Mouse (Mus musculus) thymus, adult 18-20 months (tissue): Measurements from ENCODE around the gene Ap1m2.
A peak's percentile ranks its signal among the peaks of the same experiment; 100 is the strongest.
"Not testable (repeated sequence)": the region's sequence is repeated elsewhere in the genome, so short reads cannot be mapped to it uniquely, and the experiment has no call there.

Source experiments
- DNase-seq, 2 experiments: peaks; one replicate each; pipeline ENCODE4 v3.0.0; 2022; ENCODE audit warnings: mixed read lengths in 2 of 2

Ap1m2 gene

DNA sequence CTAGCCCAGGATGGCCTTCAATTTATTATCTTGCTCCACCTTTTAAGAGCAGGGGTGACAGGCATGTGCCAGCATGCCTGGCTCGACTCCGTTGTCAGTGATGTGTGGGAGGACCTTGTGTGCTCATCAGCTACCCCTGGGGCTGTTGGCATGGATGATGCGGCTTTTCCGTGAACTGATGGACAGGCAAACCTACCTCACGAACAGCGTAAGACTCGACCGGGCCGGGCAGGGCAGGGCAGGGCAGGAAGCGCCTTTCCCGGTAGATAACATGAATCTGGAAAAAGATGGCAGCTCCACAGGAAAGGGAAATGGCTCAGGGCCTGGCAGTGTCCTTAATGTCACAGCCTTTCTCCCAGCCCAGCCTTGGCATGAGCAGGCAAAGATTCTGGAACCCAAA is 12.1 kb upstream of the Ap1m2 start:
- DNase-seq = no peak

DNA sequence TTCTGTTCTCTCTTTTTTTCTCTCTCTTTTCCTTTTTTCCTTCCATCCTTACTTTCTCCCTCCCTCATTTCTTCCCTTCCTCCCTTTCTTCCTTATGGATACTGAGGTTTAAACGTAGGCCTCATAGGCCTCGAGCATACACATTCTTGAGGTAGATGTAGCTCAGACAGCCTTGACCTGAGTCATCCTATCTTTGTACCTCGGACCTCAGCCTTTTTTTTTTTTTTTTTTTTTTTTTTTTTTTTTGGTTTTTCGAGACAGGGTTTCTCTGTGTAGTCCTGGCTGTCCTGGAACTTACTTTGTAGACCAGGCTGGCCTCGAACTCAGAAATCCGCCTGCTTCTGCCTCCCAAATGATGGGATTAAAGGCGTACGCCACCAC is 10.8 kb upstream of the Ap1m2 start:
- not testable (repeated sequence) for DNase-seq

DNA sequence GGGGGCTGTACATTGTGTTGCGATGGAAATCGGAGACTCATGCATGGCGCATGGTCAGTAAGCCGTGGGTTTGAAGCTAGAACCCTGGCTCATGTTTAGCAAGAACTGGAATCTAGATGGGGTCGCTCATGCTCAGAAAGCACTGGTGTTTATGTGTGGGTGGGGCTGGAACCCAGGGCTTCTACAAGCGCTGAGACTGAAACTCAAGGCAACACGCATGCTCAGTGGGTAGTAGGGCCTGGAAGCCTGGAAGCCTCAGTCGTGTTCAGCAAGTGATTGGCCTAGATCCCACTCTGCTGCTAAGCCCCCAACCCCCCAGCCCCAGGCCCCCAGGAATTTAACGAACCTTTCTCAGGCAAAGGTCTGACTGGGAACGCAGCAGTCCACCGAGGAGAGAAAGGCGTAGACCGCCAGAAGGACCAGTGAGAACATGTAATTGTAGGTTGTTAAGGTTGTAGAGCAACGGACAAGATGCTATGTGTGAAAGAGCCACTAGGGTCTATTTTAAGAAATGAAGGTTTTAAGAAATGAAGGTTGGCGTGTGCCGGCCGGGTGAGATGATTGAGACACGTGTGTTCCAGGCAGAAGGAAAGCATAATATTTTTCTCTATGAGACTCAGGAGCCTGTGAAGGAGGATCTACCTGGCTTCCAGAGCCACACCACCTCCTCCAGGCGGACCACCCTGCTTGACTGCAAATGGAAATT is 10.2 kb upstream of the Ap1m2 start:
- peak in 1 of 2 experiments; percentile 78 for DNase-seq

DNA sequence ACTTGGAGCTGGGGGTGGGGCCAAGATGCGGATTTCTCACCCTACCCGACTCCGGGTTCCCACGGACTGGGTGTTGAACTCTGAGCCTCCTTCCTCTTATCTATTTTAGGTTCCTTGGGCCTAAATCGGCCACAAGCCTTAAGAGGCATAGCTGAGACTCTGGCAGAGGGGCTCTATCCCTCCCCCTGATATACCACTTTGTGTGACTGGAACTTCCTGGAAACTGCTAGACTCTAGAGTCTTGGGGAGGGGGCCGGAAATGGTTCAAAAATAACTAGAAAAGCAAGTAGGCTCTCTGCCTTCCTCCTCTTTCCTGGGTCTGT is 9.3 kb upstream of the Ap1m2 start:
- DNase-seq = peak; percentile 46 to 76

DNA sequence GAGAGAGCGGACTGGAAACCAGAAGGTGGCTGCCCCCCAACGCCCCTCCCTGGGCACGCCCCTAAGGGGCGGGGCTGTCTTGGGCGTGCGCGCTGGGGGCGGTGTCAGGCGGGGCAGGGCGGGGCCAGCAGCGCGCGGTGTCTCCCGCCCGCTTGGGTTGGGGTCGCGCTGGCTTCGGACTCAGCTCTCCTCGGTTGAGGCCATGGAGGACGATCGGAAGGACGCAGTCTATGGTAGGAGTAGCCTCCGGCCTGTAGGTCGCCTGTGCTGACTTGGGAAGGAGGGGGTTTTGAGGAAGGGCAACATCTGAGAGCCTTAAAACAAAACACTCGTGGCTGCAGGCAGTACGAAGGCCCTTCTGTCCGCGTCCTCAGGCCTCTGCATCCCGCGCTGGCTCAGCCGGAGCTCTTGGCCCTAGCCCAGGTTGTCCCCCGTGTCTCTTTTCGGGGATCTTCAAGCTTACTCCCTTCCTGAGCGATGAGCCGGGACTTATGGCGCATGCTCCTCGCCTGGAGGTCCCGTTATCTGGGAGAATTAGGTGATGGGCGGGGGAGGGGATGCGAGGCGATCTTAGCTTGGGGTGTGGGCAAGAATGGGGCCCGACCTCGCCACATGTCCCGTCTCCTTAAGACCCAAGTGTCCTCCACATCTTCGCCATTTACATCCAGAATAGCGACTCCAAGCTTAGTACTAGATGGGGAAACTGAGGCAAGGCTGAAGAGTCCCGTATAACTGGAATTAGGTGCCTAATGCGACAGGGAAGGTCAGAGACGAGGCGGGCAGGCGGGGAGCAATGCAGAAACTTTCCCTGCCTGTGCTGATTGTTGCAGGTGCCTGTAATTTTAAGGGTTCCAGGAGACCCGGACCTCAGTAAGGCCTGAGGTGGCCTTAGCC is 8.7 kb upstream of the Ap1m2 start, which contains the start of gene Slc44a2:
Slc44a2 (plus strand) TSS at position 80 of the 894 bp plus-strand sequence.
- peak; percentile 79 to 82 for DNase-seq

DNA sequence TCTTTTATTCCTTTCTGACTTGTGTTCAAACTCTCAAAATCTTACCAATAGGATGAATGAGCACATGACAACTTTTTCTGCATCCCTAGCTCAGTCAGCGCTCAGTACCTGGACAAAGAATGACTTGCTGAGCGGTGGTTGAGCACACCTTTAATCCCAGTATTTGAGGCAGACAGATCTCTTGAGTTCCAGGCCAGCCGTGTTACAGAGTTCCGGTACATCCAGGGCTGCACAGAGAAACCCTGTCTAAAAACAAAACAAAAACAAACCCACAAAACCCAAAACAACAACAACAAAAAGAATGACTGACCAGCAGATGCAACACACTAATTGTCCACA is 8.1 kb upstream of the Ap1m2 start:
- DNase-seq = no peak

DNA sequence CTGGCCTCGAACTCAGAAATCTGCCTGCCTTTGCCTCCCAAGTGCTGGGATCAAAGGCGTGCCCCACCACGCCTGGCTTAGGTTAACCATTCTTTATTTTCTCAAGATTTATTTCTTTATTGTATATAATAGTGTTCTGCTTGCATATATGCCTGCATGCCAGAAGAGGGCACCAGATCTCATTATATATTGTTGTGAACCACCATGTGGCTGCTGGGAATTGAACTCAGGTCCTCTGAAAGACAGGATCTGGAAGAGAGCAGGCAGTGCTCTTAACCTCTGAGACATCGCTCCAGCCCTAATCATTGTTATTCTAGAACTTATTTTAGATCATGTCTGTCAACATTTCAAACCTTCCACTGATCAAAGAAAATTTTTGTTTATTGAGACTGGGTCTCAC is 7.4 kb upstream of the Ap1m2 start:
- DNase-seq = no peak

DNA sequence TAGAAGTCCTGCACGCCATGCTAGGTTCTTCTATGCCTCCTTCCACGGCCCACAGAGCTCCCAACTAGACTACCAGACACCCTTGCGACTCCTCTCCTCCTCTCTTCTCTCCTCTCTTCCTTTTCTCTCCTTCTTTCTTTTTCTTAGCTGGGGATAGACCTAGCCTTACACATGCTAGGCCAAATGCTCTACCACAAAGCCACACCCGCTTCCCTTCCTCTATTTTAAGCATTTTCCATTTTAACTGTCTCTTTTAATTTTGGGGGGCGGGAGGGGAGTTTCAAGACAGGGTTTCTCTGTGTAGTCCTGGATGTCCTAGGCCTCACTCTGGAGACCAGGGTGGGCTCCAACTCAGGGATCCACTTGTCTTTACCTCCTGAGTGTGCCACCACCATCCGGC is 6.7 kb upstream of the Ap1m2 start:
- DNase-seq = no peak

DNA sequence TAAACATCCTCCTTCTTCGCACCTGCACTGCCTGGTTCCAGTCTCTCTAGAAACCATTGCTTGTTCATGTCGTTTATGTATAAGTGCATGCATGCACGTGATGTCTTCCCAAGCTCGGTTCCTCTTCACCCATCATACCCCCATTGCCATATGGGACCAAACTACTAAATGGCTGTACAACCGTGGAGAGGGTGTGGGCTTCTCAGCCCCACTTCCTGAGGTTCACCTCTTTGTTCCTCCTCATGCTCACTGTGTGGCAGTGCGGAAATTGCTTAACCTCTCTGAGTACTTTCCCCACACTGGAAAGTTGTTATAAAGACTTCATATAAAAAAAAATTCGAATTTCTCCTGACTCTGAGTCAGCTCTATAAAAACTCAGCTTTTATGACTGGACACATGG is 4.6 kb upstream of the Ap1m2 start:
- DNase-seq = peak in 1 of 2 experiments; percentile 68

DNA sequence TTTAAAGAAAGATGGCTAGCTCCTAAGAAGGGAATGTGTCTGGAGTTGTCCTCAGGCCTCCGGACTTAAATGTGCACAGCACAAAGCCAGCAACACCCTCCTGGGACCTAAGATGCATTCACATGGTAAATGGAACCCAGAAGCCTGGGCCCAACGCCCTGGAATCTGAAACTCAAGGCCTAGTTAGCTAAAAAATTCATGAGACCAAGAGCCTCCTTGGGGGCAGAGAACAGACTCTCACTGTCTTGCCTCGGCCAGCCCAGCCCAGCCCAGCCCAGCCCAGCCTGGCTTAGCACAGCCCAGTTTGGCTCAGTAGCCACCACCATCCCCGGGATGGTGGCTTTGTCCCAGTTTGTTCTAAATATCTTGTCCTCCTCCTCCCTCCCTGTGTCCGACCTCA is 3.3 kb upstream of the Ap1m2 start:
- DNase-seq = no peak

DNA sequence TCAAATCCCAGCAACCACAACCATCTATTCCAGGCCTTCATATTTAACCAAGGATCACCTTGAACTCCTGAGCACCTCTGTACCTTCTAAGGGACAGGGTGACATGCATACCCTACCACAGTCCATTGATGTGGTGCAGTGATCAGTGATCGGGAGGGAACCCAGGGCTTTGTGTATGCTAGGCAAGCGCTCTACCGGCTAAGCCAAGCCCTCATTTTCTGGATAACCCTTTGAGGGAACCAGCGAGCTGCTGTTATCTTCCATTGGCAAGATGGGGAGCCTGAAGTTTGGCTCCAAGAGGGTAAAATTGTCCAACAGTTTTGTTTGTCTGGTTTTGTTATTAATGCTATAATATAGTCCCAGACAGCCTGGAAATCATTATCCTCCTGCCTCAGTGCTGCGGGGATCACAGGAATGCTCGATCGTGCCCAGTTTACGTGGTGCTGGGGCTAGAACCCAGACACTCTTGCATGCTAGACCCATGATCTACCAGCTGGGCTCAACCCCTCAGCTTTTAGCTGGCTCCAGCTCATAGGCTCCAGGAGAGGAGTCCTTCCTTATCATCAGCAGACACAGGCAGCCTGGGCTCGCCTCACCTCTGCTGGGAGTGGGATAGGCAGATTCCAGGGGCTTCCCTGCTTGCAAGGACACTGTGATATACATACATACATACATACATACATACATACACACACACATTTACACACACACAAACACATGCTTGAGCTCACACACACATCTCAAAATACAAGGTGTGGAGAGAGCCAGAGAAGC is 2.4 kb upstream of the Ap1m2 start:
- DNase-seq = no peak

DNA sequence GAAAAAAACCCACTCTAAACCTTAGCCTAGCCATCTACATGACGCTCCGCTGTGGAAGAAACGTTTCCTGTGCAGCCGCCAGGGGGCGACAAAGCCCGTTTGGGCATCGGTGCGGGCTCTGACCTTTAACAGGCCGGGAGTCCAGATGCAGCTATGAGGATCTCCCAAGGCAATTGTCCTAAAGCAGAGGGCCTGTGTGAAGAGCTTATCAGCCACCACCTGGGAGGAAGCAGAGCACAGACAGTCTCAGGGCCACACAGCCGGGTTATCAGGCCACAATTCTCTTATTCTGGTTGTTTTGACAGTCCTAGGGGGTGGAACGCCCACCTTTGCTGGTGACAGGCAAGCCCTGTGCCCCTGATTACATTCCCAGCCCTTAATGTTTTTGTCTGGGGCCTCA is 1.3 kb upstream of the Ap1m2 start:
- DNase-seq = peak; percentile 76 to 77

DNA sequence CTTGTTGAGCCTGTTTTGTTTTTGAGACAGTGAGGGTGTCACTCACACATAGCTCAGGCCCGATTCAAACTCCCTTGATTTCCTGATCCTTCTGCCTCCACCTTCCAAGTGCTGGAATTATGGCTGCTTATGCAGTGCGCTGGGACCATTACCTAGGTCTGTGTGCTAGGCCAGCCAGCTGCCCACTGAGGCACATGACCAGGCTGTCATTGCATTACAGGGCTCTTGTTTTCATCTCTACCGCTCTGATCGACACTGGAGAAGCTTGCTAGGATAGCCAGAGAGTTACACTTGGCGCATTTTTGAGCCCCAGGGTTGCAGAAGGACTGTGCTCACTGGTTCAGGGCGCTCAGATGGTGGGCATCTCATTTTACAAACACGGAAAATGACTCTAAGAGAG is 442 bp downstream of the Ap1m2 start:
- no peak for DNase-seq

DNA sequence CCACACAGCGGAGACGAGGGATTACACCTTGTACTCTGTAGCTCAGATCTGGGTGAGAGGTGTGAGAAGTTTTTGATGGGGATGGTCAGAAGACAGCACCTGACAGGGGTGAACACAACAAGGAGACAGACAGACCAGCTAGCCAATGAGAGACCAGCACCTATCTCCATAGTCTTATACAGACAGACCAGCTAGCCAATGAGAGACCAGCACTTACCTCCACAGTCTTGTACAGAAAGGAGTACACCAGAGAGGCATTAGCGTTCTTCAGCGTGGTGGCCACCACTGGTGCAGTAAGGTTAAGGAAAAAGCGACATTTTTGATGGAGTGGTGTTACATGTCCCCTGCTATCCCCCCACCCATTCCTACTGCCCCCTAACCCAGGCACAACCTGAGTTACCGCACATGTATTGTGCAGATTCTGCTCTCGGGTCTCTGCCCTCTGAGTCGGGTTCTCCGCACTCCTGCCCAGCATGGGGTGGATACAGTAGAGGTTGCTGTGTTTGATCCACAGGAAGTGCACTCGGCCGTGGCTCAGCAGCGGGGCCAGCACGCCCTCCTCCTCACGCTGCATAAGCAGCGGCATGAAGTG is 2.9 kb downstream of the Ap1m2 start:
- no peak for DNase-seq

DNA sequence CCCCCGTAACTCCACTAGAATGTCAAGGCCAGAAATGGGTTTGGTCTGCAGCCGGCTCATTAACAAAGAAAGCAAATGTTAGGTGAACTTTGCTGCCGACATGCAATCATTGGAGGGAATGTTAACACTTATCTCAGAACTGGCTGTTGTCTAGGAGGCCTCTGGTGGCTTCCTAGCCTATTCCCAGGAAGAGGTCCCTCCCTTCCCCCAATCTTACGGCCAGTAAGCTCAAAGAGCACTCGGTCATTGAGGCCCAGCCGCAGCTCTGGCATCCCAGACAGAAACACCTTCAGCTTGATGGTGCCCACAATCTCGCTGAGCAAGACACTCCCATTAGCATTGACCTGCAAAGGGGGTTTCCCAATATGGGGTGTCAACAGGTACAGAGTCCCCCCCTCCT is 7.1 kb downstream of the Ap1m2 start:
- DNase-seq = no peak

DNA sequence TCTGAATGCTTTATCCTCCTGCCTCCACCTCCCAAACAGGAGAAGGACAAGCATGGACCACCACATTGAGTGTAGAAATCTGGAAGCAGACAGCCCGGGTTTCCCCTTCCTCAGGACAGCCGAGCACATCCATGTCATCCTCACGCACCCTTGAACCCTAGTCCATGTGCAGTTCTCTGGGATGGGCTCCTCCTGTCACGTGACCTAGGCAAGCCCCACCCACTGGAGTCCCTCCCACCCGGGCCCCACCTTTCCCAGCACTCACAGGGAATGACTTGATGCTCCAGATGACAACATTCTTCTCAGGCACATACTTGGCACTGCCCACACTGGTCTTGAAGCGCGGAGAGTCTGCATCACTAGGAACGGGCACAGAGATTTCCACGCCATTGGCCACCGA is 13.1 kb downstream of the Ap1m2 start:
- DNase-seq = no peak

DNA sequence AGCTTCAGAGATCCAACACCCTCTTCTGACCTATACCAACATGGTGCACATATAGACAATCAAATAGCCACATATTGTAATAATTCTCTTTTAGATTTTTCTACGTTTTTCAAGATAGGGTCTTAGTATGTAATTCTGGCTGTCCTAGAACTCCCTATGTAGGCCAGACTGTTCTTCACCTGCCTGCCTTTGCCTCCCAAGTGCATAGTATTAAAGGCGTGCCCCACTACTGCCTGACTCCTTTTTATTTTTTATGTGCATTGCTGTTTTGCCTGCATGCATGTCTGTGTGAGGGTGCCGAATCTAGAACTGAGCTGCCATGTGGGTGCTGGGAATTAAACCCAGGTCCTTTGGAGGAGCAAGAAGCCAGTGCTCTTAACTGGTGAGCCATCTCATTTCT is 19.9 kb downstream of the Ap1m2 start:
- no peak for DNase-seq

DNA sequence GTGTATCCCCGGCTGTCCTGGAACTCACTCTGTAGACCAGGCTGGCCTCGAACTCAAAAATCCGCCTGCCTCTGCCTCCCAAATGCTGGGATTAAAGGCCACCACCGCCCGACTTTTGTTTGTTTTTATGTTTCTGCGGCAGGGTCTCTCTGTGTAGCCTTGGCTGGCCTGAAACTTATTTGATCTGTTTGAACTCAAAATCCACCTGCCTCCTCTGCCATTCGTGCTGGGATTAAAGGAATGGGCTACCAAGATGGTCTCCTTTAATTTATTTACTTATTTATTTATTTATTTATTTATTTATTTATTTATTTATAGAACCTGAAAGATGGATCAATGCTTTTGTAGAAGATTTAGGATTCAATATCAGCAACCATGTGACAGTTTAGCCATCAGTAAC is 20.3 kb downstream of the Ap1m2 start:
- DNase-seq = not testable (repeated sequence)

DNA sequence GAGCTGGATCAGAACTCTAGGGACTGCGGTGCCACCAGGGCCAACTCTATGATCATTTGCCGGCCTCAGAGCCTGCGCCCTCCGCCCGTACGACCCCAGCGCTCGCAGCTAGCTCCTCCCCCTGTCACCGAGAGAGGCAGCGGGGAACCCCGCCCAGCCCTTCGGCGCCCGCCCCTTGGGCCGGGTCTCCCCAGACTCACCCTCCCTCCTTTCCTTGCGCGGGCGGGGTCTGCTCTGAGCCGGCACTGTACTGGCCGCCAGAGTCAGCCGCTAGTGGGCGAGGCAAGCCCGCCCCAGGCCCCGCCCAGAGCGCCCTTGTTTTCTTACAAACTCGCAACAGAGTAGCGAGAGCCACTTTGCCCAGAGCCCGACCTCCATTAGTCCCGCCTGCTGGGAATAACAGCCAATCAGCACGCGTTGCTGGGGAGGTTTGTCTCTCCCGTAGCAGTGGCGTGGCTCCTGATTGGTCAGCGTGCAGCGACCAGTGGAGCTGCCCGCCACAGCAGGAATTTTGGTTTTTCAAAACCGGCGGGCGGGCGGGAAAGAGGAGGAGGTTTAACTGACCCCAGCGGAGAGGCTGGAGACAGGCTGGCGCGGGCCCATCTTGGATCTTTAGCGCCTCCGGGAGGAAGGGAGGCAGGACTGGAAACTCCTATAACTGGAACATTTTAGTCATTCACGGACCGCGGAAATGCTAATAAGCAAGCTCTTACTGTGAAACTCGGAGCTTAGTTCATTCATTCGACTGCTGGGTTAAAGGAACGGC is 20.9 kb downstream of the Ap1m2 start, which contains the start of gene Cdkn2d:
Cdkn2d (minus strand) TSS at position 386 of the 766 bp plus-strand sequence.
- peak; percentile 100 for DNase-seq

DNA sequence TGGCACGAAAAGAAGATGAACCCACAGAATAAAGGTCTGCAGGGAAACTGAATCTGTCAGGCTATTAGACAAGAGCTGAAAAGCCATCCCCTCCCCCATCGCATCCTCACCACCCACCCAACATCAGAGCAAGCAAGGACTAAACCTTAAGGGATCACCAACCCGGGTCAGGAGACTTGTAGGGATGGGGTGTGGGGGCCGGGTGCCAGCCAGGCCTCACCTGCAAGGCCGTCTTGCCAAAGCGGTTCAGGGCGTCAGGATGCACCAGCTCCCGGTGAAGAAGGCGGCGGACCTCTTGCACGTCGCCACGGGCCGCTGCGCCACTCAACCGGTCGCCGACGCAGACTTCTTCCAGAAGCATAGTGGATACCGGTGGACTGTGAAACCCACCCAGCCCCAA is 21.5 kb downstream of the Ap1m2 start:
- DNase-seq = no peak

DNA sequence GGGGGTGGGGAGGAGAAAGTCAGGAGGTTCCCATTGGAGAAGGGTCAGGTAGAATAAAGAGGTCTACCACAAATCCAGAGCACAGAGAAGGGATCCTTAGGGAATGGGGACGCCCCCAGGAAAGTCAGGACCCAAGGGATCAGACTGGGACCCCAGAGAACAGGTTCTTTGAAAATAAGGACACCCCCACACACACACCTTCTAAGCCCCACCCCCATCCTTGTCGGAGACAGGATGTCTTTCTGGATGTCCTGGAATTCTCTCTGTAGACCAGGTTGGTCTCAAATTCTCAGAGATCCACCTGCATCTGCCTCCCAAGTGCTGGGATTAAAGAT is 22.8 kb downstream of the Ap1m2 start:
- no peak for DNase-seq
